Mouse (Mus musculus) adrenal gland, postnatal 14 days (tissue): ENCODE measurements at regions not wholly inside any gene's neighbourhood (a gene's known extent, or its start where the extent isn't known, plus 50 kb on each side); places are given as distances from the start of the nearest gene placed in this dataset.

ENCODE experiments used
- DNase-seq: peaks from one replicate; pipeline ENCODE4 v3.0.0; 2021; ENCODE audit warnings: mixed read lengths

GRCm38 (mm10) chr8:103884873-103885780, 216.3 kb upstream of the Cdh5 start:
- DNase-seq, result no peak

- no peak for DNase-seq
Measured at GRCm38 (mm10) chr8:103894589-103894988, 206.8 kb upstream of the Cdh5 start.

- no peak for DNase-seq
Measured at GRCm38 (mm10) chr8:103895132-103895531, 206.3 kb upstream of the Cdh5 start.

- no peak for DNase-seq
Measured at GRCm38 (mm10) chr8:103897463-103897862, 204.0 kb upstream of the Cdh5 start.

- DNase-seq, result no peak
Measured at GRCm38 (mm10) chr8:103902516-103902915, 198.9 kb upstream of the Cdh5 start.

GRCm38 (mm10) chr8:103903635-103904034, 197.8 kb upstream of the Cdh5 start:
- no peak for DNase-seq

- no peak for DNase-seq
Measured at GRCm38 (mm10) chr8:103907662-103908061, 193.8 kb upstream of the Cdh5 start.

GRCm38 (mm10) chr8:103911287-103912015, 190.0 kb upstream of the Cdh5 start:
- DNase-seq, result no peak

GRCm38 (mm10) chr8:103912983-103913926, 188.2 kb upstream of the Cdh5 start:
- DNase-seq, result no peak

- DNase-seq, result peak; percentile 36
Measured at GRCm38 (mm10) chr8:103913927-103914640, 187.3 kb upstream of the Cdh5 start.

- no peak for DNase-seq
Measured at GRCm38 (mm10) chr8:103919324-103919723, 182.1 kb upstream of the Cdh5 start.

GRCm38 (mm10) chr8:103921621-103922020, 179.8 kb upstream of the Cdh5 start:
- peak; percentile 40 for DNase-seq

- DNase-seq, result no peak
Measured at GRCm38 (mm10) chr8:103922746-103923145, 178.7 kb upstream of the Cdh5 start.

GRCm38 (mm10) chr8:103932681-103933080, 168.7 kb upstream of the Cdh5 start:
- no peak for DNase-seq

GRCm38 (mm10) chr8:103936491-103936890, 164.9 kb upstream of the Cdh5 start:
- no peak for DNase-seq

GRCm38 (mm10) chr8:103938283-103939230, 162.9 kb upstream of the Cdh5 start:
- peak; percentile 20 for DNase-seq

GRCm38 (mm10) chr8:103940958-103941532, 160.4 kb upstream of the Cdh5 start:
- no peak for DNase-seq

- peak; percentile 6 for DNase-seq
Measured at GRCm38 (mm10) chr8:103948474-103948873, 153.0 kb upstream of the Cdh5 start.

GRCm38 (mm10) chr8:103950460-103950859, 151.0 kb upstream of the Cdh5 start:
- no peak for DNase-seq

- DNase-seq, result no peak
Measured at GRCm38 (mm10) chr8:103953586-103953985, 147.8 kb upstream of the Cdh5 start.
